Mouse (Mus musculus) myocyte (in vitro differentiated cells): Measurements from ENCODE around the gene Mfsd5.

Source experiments
- E2F4 ChIP-seq: IDR thresholded peaks from one replicate; pipeline ENCODE4 v1.6.1; 2011; ENCODE audit warnings: mild to moderate bottlenecking, control low read depth, moderate library complexity; ENCODE audit not compliant: insufficient read depth
- MYOG ChIP-seq, 3 experiments: IDR thresholded peaks; one replicate each; pipeline ENCODE4 v1.6.1; 2011; ENCODE audit warnings: control low read depth in 2 of 3, low read depth in 2 of 3, mild to moderate bottlenecking in 2 of 3; ENCODE audit not compliant: insufficient read length in 2 of 3, control insufficient read depth in 1 of 3, insufficient read depth in 1 of 3
- POLR2A ChIP-seq: IDR thresholded peaks from one replicate; pipeline ENCODE4 v1.6.1; 2011; ENCODE audit warnings: low read depth, mild to moderate bottlenecking, control low read depth, moderate library complexity; ENCODE audit not compliant: insufficient read length
- TCF12 ChIP-seq: IDR thresholded peaks from one replicate; pipeline ENCODE4 v1.6.1; 2011; ENCODE audit warnings: mild to moderate bottlenecking, control low read depth; ENCODE audit not compliant: poor library complexity, insufficient read depth, severe bottlenecking

DNA sequence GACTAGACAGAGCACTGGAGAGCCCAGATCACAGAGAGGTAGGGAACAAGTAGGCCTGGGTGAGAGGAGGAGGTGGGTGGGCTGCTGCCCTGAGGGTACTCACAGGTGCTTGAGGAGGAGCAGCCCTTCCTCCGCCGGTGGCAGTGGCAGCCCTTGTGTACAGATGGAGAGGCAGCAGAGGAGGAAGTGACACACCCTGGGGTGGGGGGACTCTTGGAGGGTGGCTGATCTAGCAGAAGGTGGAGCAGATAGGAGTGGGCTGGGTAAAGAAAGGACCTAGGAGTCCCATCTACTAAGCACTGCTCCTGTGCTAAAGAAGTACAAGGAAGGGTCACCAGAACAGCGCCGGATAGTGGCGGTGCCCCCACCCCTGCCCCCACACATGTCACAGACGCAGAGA is 47.5 kb upstream of the Mfsd5 start, which contains the start of gene Itgb7:
- TF ChIP-seq POLR2A (no peak), E2F4 (no peak), MYOG (IDR thresholded peaks at IDR 0.05; ENCODE audit: control insufficient read depth in 1 of 3, insufficient read depth in 1 of 3, insufficient read length in 2 of 3, low read depth in 2 of 3) (no peak), TCF12 (no peak)
